Mouse (Mus musculus) liver, embryonic 14.5 days (tissue): ENCODE data around the gene Usp19. TPM values are rescaled to one million over a fixed set of nuclear protein-coding genes. Genes with fewer than 3 reads are reported as not detected.

Experiments
- ATAC-seq: fragments of 200-750 bp; cut with Nextera tagmentation; 2 replicates; pipeline ENCODE4 v1.8.0; 2017; ENCODE audit warnings: moderate number of reproducible peaks, mild to moderate bottlenecking, moderate library complexity; ENCODE audit not compliant: insufficient read depth
- DNase-seq, 3 experiments: peaks; one replicate each; pipeline ENCODE4 v3.0.0-alpha.2; 2012 to 2013; ENCODE audit warnings: low read depth in 3 of 3, low spot score in 3 of 3
- H3K27ac ChIP-seq: fragments of 300-500 bp; sonication (generic); 2 replicates; pipeline ENCODE4 v1.5.1; 2014; ENCODE audit warnings: moderate library complexity, mild to moderate bottlenecking, control low read depth, inconsistent platforms
- H3K27me3 ChIP-seq: fragments of 300-500 bp; sonication (generic); 2 replicates; pipeline ENCODE4 v1.6.1; 2014; ENCODE audit warnings: mild to moderate bottlenecking, low read length, moderate library complexity; ENCODE audit not compliant: control insufficient read depth, insufficient read depth
- H3K36me3 ChIP-seq: fragments of 300-500 bp; sonication (generic); replicated peaks from 2 replicates; pipeline ENCODE4 v1.6.1; 2014; ENCODE audit warnings: low read depth; ENCODE audit not compliant: control insufficient read depth, insufficient read depth
- H3K4me1 ChIP-seq, 2 experiments: fragments of 200-500 bp in 1 of 2; fragments of 300-500 bp in 1 of 2; sonication (generic) in 1 of 2; replicated peaks; 2 replicates each; pipeline ENCODE4 v1.6.1; 2012 to 2014; ENCODE audit warnings: antibody characterized with exemption in 1 of 2, inconsistent platforms in 1 of 2, low read length in 1 of 2; ENCODE audit not compliant: control insufficient read depth in 2 of 2, insufficient read depth in 2 of 2
- H3K4me2 ChIP-seq: fragments of 300-500 bp; sonication (generic); 2 replicates; pipeline ENCODE4 v1.6.1; 2014; ENCODE audit warnings: low read depth, mild to moderate bottlenecking, control low read depth, moderate library complexity
- H3K4me3 ChIP-seq, 2 experiments: fragments of 200-500 bp in 1 of 2; fragments of 300-500 bp in 1 of 2; sonication (generic) in 1 of 2; 2 replicates each; pipeline ENCODE4 v1.5.1; 2012 to 2014; ENCODE audit warnings: low read depth in 2 of 2, low read length in 2 of 2, mild to moderate bottlenecking in 2 of 2, control low read depth in 1 of 2, inconsistent platforms in 1 of 2, moderate library complexity in 1 of 2; ENCODE audit not compliant: insufficient read depth in 1 of 2
- H3K9ac ChIP-seq: fragments of 300-500 bp; sonication (generic); replicated peaks from 2 replicates; pipeline ENCODE4 v1.6.1; 2014; ENCODE audit warnings: mild to moderate bottlenecking, control low read depth, moderate library complexity
- H3K9me3 ChIP-seq: fragments of 300-500 bp; sonication (generic); 2 replicates; pipeline ENCODE4 v1.6.1; 2016; ENCODE audit warnings: low read length, mixed read lengths; ENCODE audit not compliant: control insufficient read depth
- CTCF ChIP-seq: IDR thresholded peaks from 2 replicates; pipeline ENCODE4 v1.5.1; 2016; ENCODE audit warnings: antibody characterized with exemption, low read depth, control low read depth
- EP300 ChIP-seq: IDR thresholded peaks from 2 replicates; pipeline ENCODE4 v1.6.1; 2016; ENCODE audit warnings: antibody characterized with exemption, low read depth
- WGBS: fragments of 180-500 bp; shearing (Covaris S2); extraction: QIAGEN DNeasy Blood & Tissue Kit; methylation state at CpG from one replicate; pipeline ENCODE4 v1.1.7; 2014; ENCODE audit not compliant: insufficient replicate concordance; 5-methylcytosine and 5-hydroxymethylcytosine counted together
- polyA plus RNA-seq, 2 experiments: library from polyadenylated mRNA; depleted of rRNA in 1 of 2; stranded (reverse) in 1 of 2; unstranded in 1 of 2; fragments of >200 nt; fragmentation: Nextera tagmentation in 1 of 2; extraction: Ambion mirVana in 1 of 2; gene quantifications; 2 replicates each; pipeline versions ENCODE4 v1.2.1 to v1.2.3; 2012 to 2014

The Usp19 gene
- polyA plus RNA-seq, 2 experiments: 17.1 to 33.9 TPM

- Histone ChIP-seq H3K4me1 (peaks cover 7 to 8% of the 10 kb centered on the region in 2 experiments), H3K36me3 (peaks cover 48% of the 10 kb centered on the region), H3K27ac (peak overlapping the region; percentile 82), H3K27me3 (no peaks in the 10 kb centered on the region), H3K4me2 (peak overlapping the region; percentile 90), H3K9me3 (no peaks in the 10 kb centered on the region), H3K9ac (peak overlapping the region; percentile 86), H3K4me3 (peak overlapping the region; percentile 77 to 82)
- TF ChIP-seq EP300: no peak
- TF ChIP-seq CTCF: no peak
- 67% methylated on average over 16 of the region's 16 CpGs for WGBS
- ATAC-seq (no peak), DNase-seq (no peak)
Measured at GRCm38 (mm10) chr9:108492043-108492750, 1.8 kb downstream of the Usp19 start.

GRCm38 (mm10) chr9:108493246-108493645, 2.8 kb downstream of the Usp19 start:
- Histone ChIP-seq H3K27ac (no peak overlapping the region), H3K4me3 (no peak overlapping the region), H3K9me3 (no peaks in the 10 kb centered on the region), H3K9ac (no peak overlapping the region), H3K27me3 (no peaks in the 10 kb centered on the region), H3K36me3 (peaks cover 57% of the 10 kb centered on the region), H3K4me1 (peaks cover 7 to 8% of the 10 kb centered on the region in 2 experiments), H3K4me2 (no peak overlapping the region)
- ATAC-seq (no peak), DNase-seq (no peak)
- TF ChIP-seq CTCF (no peak), EP300 (no peak)
- 90% methylated on average over 8 of the region's 8 CpGs for WGBS

- no peak for ATAC-seq
- no peaks in the 10 kb centered on the region for H3K27me3 ChIP-seq
- no peak overlapping the region for H3K4me2 ChIP-seq
- H3K27ac ChIP-seq: no peak overlapping the region
- TF ChIP-seq EP300 (no peak), CTCF (no peak)
- WGBS: 90% methylated on average over 19 of the region's 19 CpGs
- no peak overlapping the region for H3K4me3 ChIP-seq
- H3K4me1 ChIP-seq: peaks cover 7 to 8% of the 10 kb centered on the region in 2 experiments
- H3K36me3 ChIP-seq: peaks cover 68% of the 10 kb centered on the region
- H3K9me3 ChIP-seq: no peaks in the 10 kb centered on the region
- no peak overlapping the region for H3K9ac ChIP-seq
- DNase-seq: no peak
Measured at GRCm38 (mm10) chr9:108494146-108494825, 3.9 kb downstream of the Usp19 start.

DNA sequence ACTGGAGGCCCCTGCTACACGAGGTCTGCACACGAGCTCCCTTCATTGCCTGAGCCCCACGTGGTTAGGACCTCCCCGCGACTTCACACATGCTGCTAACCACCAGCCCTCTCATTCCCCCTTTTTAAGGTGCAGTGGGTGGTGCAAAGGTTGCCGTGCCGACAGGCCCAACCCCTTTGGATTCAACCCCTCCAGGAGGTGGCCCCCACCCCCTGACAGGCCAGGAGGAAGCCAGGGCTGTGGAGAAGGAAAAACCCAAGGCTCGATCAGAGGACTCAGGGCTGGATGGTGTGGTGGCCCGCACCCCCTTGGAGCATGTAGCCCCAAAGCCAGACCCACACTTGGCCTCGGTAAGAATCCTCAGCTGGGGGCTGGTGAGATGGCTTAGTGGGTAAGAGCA, 4.5 kb downstream of the Usp19 start:
- peaks cover 74% of the 10 kb centered on the region for H3K36me3 ChIP-seq
- no peak overlapping the region for H3K4me2 ChIP-seq
- H3K4me3 ChIP-seq: no peak overlapping the region
- DNase-seq (no peak), ATAC-seq (no peak)
- WGBS: 74% methylated on average over 10 of the region's 10 CpGs
- no peak for TF ChIP-seq CTCF
- H3K9ac ChIP-seq: no peak overlapping the region
- peaks cover 7 to 8% of the 10 kb centered on the region in 2 experiments for H3K4me1 ChIP-seq
- H3K9me3 ChIP-seq: no peaks in the 10 kb centered on the region
- H3K27ac ChIP-seq: no peak overlapping the region
- H3K27me3 ChIP-seq: no peaks in the 10 kb centered on the region

DNA sequence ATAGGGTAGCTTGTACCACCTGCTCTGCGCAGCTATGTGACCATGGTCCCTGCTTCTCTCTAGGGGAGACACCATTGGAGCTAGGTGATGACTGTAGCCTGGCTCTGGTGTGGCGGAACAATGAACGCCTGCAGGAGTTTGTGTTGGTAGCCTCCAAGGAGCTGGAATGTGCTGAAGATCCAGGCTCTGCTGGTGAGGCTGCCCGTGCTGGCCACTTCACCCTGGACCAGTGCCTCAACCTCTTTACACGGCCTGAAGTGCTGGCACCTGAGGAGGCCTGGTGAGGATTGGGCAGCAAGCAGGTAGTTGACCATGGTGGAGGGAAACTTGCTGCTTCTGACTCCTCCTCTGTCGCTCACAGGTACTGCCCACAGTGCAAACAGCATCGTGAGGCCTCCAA, 8.8 kb downstream of the Usp19 start:
- 79% methylated on average over 7 of the region's 7 CpGs for WGBS
- no peak overlapping the region for H3K9ac ChIP-seq
- no peaks in the 10 kb centered on the region for H3K9me3 ChIP-seq
- H3K4me3 ChIP-seq: no peak overlapping the region
- DNase-seq: no peak
- no peak overlapping the region for H3K27ac ChIP-seq
- H3K4me2 ChIP-seq: no peak overlapping the region
- no peak for ATAC-seq
- H3K27me3 ChIP-seq: no peaks in the 10 kb centered on the region
- H3K36me3 ChIP-seq: peaks cover 74% of the 10 kb centered on the region
- H3K4me1 ChIP-seq: no peaks in the 10 kb centered on the region
- TF ChIP-seq EP300 (no peak), CTCF (no peak)
